Mouse (Mus musculus): Measurements from ENCODE around the gene Kcnh3. TPM values are rescaled to one million over a fixed set of nuclear protein-coding genes. Genes with fewer than 3 reads are reported as not detected.

Kcnh3 gene
- polyA plus RNA-seq, 1 experiment from 2014 or later, result 0.68 TPM

DNA sequence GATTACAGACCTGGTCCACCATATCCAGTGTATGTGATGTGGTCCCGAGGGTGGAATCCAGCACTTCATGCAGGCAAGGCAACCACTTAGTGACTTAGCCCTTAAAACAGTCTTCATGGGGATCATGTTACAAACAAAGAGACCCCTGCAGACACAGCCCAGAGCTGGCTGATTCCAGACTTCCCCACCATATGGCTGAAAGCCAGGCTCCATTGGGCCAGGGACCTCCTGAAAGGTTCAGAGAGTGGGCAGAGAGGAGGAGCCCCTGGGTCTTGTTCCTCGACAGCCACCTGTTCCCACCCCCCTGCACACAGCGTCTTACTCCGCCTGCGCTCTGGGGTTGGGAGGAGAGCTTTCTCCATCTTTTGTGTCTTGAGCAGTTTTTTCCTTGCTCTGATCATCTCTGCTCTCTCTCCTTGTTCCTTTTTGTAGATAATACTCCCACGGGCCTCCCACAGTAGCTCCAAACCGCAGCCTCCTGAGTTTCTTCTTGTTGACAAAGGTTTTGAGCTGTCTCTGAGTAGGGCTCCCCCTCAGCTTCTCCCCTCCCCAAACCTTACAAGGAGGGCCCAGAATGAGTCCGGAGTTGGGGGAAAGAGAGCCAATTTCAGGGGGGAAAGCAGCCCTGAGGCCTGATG lies 3.2 kb upstream of the Kcnh3 start:
- ATAC-seq (ENCODE audit: insufficient number of reproducible peaks, low FRiP score, low TSS enrichment, low read depth), result no peak
- Histone ChIP-seq H3K27me3 (peaks cover 66% of the 10 kb centered on the region), H3K27ac (no peak overlapping the region), H3K4me3 (no peak overlapping the region), H3K4me2 (no peak overlapping the region), H3K4me1 (peaks cover 40% of the 10 kb centered on the region), H3K36me3 (no peaks in the 10 kb centered on the region), H3K9me3 (no peaks in the 10 kb centered on the region), H3K9ac (no peak overlapping the region)
- WGBS, result 7% methylated on average over 8 of the region's 8 CpGs

DNA sequence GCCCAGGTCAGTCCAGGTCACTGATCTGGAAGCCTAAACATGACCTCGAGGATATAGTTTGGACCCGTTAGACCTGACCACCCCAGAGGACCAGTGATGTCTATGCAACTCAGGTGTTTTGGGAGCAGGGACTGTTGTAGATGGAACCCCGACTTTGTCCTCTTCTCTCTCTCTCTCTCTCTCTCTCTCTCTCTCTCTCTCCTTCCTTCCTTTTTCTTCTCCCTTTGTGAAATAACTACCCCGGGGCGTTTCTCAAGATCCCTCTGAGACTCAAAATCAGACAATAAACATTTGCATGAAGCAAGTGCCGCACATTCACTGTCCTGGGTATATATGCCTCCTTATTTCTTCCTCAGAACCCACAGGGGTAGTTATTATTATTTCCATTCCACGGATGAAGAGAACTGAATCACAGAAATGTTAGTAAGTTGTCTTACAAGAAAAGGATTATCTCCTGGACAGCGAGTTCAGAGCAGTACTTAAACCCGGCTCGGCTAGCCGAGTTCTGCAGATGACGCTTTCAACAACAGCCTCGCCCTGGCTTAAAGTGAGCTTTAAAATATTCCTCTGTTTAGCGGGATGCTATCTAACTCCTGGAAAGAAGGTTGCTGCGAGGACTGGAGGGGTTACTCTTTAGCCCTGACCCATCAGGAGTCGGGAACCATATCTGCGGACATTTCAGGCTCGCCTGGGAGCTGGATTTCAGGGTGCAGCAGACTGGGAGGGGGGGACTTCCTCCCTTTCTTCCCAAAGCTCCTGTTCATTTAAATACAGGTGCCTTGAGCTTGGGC lies 1.7 kb upstream of the Kcnh3 start:
- H3K4me2 ChIP-seq, result peak overlapping the region; percentile 78
- no peak overlapping the region for H3K9ac ChIP-seq
- no peak for ATAC-seq (ENCODE audit: insufficient number of reproducible peaks, low FRiP score, low TSS enrichment, low read depth)
- H3K27ac ChIP-seq, result no peak overlapping the region
- H3K9me3 ChIP-seq, result no peaks in the 10 kb centered on the region
- WGBS, result 7% methylated on average over 18 of the region's 18 CpGs
- peaks cover 81% of the 10 kb centered on the region for H3K27me3 ChIP-seq
- no peaks in the 10 kb centered on the region for H3K36me3 ChIP-seq
- peak overlapping the region; percentile 45 for H3K4me3 ChIP-seq
- H3K4me1 ChIP-seq, result peaks cover 40% of the 10 kb centered on the region

- H3K4me2 ChIP-seq, result peak overlapping the region; percentile 78
- H3K9ac ChIP-seq, result 0 out of 2 replicates have a peak overlapping the region, but pooled peaks have one; percentile 28
- H3K27ac ChIP-seq, result no peak overlapping the region
- no peak for ATAC-seq (ENCODE audit: insufficient number of reproducible peaks, low FRiP score, low TSS enrichment, low read depth)
- peaks cover 40% of the 10 kb centered on the region for H3K4me1 ChIP-seq
- H3K9me3 ChIP-seq, result no peaks in the 10 kb centered on the region
- H3K4me3 ChIP-seq, result peak overlapping the region; percentile 45
- H3K27me3 ChIP-seq, result peaks cover 88% of the 10 kb centered on the region
- under 1% methylated on average over 42 of the region's 46 CpGs for WGBS
- no peaks in the 10 kb centered on the region for H3K36me3 ChIP-seq
Observed at GRCm38 (mm10) chr15:99223585-99224207, 965 bp upstream of the Kcnh3 start.

DNA sequence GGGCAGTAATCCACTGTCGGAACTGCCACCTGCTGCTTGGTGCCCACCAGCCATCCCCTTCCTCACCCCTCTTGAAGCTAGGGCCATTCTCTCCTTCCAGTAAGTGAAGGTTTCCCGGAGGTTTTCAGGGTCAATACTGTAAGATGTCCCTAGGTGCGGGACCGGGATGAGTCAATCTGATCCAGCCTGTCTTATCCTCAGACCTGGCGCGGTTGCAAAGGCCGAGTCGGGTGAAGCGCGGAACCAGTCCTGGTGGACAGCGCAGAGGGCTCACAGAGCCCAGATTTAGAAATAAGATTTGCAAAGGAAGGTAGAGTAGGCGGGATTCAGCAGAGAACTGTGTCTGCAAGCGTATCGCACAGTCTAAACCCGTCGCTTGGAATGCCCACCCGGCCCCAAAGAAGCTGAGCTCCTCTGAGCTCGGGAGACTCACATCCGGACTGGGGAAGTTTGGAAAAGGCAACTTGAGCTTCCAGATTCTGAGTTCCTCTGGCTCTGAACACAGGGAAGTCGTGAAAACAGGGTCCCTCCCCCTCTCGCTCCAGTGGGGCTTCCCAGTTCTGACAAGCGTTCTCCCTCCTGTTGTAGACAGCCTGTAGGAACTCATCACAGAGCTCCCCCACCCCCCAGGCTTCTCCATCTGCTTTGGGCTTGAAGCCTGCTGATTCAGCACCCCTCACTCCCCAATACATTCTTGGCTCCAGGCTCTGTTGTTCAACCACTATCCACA lies 585 bp downstream of the Kcnh3 start:
- Histone ChIP-seq H3K4me2 (peak overlapping the region; percentile 78), H3K4me3 (peak overlapping the region; percentile 45), H3K4me1 (peaks cover 40% of the 10 kb centered on the region), H3K36me3 (no peaks in the 10 kb centered on the region), H3K27ac (no peak overlapping the region), H3K9ac (no peak overlapping the region), H3K9me3 (no peaks in the 10 kb centered on the region), H3K27me3 (peaks cover 97% of the 10 kb centered on the region)
- WGBS, result under 1% methylated on average over 22 of the region's 22 CpGs
- ATAC-seq (ENCODE audit: insufficient number of reproducible peaks, low FRiP score, low TSS enrichment, low read depth), result peak; percentile 16; the same call in 1 of the 2 replicates

DNA sequence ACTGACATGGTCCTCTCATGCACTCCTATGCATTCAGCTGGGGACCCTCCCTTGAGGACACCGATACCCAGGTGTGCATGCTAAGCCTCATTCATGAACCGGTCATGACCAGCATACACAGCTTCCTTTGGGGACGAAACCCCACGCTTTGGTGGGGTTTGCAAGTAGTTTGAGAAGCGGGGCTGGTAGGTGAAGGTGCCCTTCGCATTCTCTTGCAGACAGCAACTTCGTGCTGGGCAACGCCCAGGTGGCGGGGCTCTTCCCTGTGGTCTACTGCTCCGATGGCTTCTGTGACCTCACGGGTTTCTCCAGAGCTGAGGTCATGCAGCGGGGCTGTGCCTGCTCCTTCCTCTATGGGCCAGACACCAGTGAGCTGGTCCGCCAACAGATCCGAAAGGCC lies 1.4 kb downstream of the Kcnh3 start:
- Histone ChIP-seq H3K4me3 (no peak overlapping the region), H3K4me1 (peaks cover 40% of the 10 kb centered on the region), H3K9me3 (no peaks in the 10 kb centered on the region), H3K36me3 (no peaks in the 10 kb centered on the region), H3K27ac (no peak overlapping the region), H3K27me3 (peaks cover 97% of the 10 kb centered on the region), H3K9ac (no peak overlapping the region), H3K4me2 (no peak overlapping the region)
- WGBS, result 27% methylated on average over 14 of the region's 14 CpGs
- no peak for ATAC-seq (ENCODE audit: insufficient number of reproducible peaks, low FRiP score, low TSS enrichment, low read depth)

DNA sequence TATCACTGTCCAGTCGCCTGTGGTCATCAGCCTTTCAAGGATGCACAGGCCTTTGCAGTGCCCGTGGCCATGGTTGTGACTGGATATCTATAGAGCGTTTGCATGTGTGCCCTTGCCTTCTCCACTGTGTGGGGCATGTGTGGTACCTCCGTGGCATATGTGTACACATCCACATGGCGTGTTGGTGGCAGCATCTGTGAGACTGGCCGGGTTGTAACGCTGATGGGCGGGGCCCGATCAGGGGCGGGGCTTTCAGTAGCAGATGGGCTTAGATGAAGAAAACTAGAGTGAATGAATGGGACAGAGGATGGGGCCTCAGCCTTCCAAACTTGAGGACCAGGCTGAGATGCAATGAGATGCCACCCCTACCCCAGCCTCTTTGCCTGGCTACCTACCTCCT lies 7.3 kb downstream of the Kcnh3 start:
- no peak for ATAC-seq (ENCODE audit: insufficient number of reproducible peaks, low FRiP score, low TSS enrichment, low read depth)
- Histone ChIP-seq H3K4me1 (peaks cover 3% of the 10 kb centered on the region; the same call in 1 of the 2 replicates), H3K9me3 (no peaks in the 10 kb centered on the region), H3K9ac (no peak overlapping the region), H3K27ac (no peak overlapping the region), H3K36me3 (no peaks in the 10 kb centered on the region), H3K27me3 (peaks cover 72% of the 10 kb centered on the region), H3K4me3 (no peak overlapping the region), H3K4me2 (no peak overlapping the region)
- 60% methylated on average over 10 of the region's 10 CpGs for WGBS

- H3K4me2 ChIP-seq, result no peak overlapping the region
- ATAC-seq (ENCODE audit: insufficient number of reproducible peaks, low FRiP score, low TSS enrichment, low read depth), result no peak
- no peak overlapping the region for H3K4me3 ChIP-seq
- peaks cover 7% of the 10 kb centered on the region; the same call in 1 of the 2 replicates for H3K4me1 ChIP-seq
- WGBS, result 58% methylated on average over 17 of the region's 17 CpGs
- H3K36me3 ChIP-seq, result no peaks in the 10 kb centered on the region
- H3K27me3 ChIP-seq, result peaks cover 55% of the 10 kb centered on the region
- no peak overlapping the region for H3K9ac ChIP-seq
- no peaks in the 10 kb centered on the region for H3K9me3 ChIP-seq
- H3K27ac ChIP-seq, result no peak overlapping the region
Observed at GRCm38 (mm10) chr15:99233719-99234118, 9.1 kb downstream of the Kcnh3 start.

- WGBS, result 66% methylated on average over 12 of the region's 12 CpGs
Observed at GRCm38 (mm10) chr15:99234326-99235010, 9.8 kb downstream of the Kcnh3 start.

GRCm38 (mm10) chr15:99238006-99238405 lies 13.3 kb downstream of the Kcnh3 start:
- Histone ChIP-seq H3K9ac (no peak overlapping the region), H3K4me3 (no peak overlapping the region), H3K27ac (no peak overlapping the region), H3K4me1 (peaks cover 10% of the 10 kb centered on the region; the same call in 1 of the 2 replicates), H3K4me2 (no peak overlapping the region), H3K27me3 (peaks cover 22% of the 10 kb centered on the region), H3K9me3 (no peaks in the 10 kb centered on the region), H3K36me3 (peaks cover 19% of the 10 kb centered on the region)
- WGBS, result 49% methylated on average over 11 of the region's 11 CpGs
- no peak for ATAC-seq (ENCODE audit: insufficient number of reproducible peaks, low FRiP score, low TSS enrichment, low read depth)

More at GRCm38 (mm10) chr15:99234326-99235010, 9.8 kb downstream of the Kcnh3 start:
- ATAC-seq (ENCODE audit: insufficient number of reproducible peaks, low FRiP score, low TSS enrichment, low read depth), result no peak
- Histone ChIP-seq H3K4me3 (no peak overlapping the region), H3K9me3 (no peaks in the 10 kb centered on the region), H3K36me3 (no peaks in the 10 kb centered on the region), H3K4me2 (no peak overlapping the region), H3K27me3 (peaks cover 48% of the 10 kb centered on the region), H3K9ac (no peak overlapping the region), H3K4me1 (peaks cover 7% of the 10 kb centered on the region; the same call in 1 of the 2 replicates), H3K27ac (no peak overlapping the region)

DNA sequence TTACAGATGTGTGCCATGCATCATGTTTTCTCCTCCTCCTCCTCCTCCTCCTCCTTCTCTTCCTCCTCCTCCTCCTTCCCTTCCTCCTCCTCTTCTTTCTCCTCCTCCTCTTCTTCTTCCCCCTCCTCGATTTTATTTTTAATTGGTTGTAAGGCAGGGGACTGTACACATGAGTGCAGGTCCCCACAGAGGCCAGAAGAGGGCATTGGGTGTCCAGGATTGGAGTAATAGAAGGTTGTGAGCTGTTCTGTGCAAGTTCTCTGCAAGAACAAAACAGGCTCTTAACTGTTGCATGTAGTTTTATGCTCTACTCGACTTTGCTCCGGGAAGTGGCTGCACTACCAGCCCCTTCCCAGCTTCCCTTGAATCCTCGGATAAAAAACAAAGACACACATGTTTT lies 15.5 kb downstream of the Kcnh3 start:
- peaks cover 41% of the 10 kb centered on the region for H3K36me3 ChIP-seq
- H3K9ac ChIP-seq, result no peak overlapping the region
- H3K27ac ChIP-seq, result no peak overlapping the region
- H3K4me2 ChIP-seq, result no peak overlapping the region
- 0 out of 2 replicates have a peak, but pooled peaks cover 6% of the 10 kb centered on the region for H3K4me1 ChIP-seq
- WGBS, result 56% methylated on average over 4 of the region's 4 CpGs
- H3K27me3 ChIP-seq, result 0 out of 2 replicates have a peak, but pooled peaks cover 3% of the 10 kb centered on the region
- H3K9me3 ChIP-seq, result no peaks in the 10 kb centered on the region
- no peak overlapping the region for H3K4me3 ChIP-seq
- no peak for ATAC-seq (ENCODE audit: insufficient number of reproducible peaks, low FRiP score, low TSS enrichment, low read depth)

DNA sequence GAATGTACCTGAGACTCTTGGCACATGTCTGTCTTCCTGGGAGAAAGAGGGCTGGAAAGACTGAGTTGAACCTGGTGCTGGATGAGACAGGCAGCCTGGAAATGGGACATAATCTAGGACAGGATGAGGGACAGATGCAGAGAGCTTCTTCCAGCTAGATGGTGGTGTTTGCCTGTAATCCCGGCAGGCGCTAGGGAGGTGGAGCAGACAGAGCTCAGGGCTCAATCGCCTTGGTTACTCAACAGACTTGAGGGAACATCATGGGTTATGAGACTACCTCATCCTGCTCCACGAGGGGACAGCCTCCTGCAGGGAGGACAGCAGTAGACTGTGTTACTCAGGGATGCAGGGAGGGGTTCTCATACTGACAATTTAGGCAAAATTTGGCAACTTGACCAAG lies 16.6 kb downstream of the Kcnh3 start:
- H3K27ac ChIP-seq, result no peak overlapping the region
- ATAC-seq (ENCODE audit: insufficient number of reproducible peaks, low FRiP score, low TSS enrichment, low read depth), result no peak
- no peaks in the 10 kb centered on the region for H3K27me3 ChIP-seq
- H3K4me3 ChIP-seq, result no peak overlapping the region
- peaks cover 51% of the 10 kb centered on the region for H3K36me3 ChIP-seq
- H3K9me3 ChIP-seq, result no peaks in the 10 kb centered on the region
- 0 out of 2 replicates have a peak, but pooled peaks cover 6% of the 10 kb centered on the region for H3K4me1 ChIP-seq
- no peak overlapping the region for H3K9ac ChIP-seq
- WGBS, result 73% methylated on average over 4 of the region's 4 CpGs
- no peak overlapping the region for H3K4me2 ChIP-seq

Measured in limb, embryonic 15.5 days (tissue).